Mouse (Mus musculus) C2C12 (cell line): ENCODE measurements around the gene Ccnd3. TPM values are rescaled to one million over a fixed set of nuclear protein-coding genes. Genes with fewer than 3 reads are reported as not detected.
A peak's percentile ranks its signal among the peaks of the same experiment; 100 is the strongest.

ENCODE experiments used
- H3K27me3 ChIP-seq: one replicate; pipeline ENCODE4 v1.6.1; 2011; ENCODE audit not compliant: control insufficient read depth, insufficient read depth, insufficient read length
- H3K36me3 ChIP-seq: one replicate; pipeline ENCODE4 v1.6.1; 2011; ENCODE audit not compliant: control insufficient read depth, insufficient read depth
- H3K4me3 ChIP-seq: one replicate; pipeline ENCODE4 v1.5.1; 2011; ENCODE audit warnings: mild to moderate bottlenecking, control low read depth; ENCODE audit not compliant: poor library complexity, insufficient read depth, severe bottlenecking
- H3K79me2 ChIP-seq: one replicate; pipeline ENCODE4 v1.6.1; 2011; ENCODE audit not compliant: control insufficient read depth, insufficient read depth
- H3K79me3 ChIP-seq: one replicate; pipeline ENCODE4 v1.6.1; 2011; ENCODE audit warnings: low read depth, control low read depth
- H3ac ChIP-seq: one replicate; pipeline ENCODE3; 2011; ENCODE audit warnings: low read depth; ENCODE audit not compliant: control insufficient read depth, insufficient read length
- CEBPB ChIP-seq: IDR thresholded peaks from one replicate; pipeline ENCODE4 v1.6.1; 2011; ENCODE audit warnings: low read depth, mild to moderate bottlenecking, control low read depth, moderate library complexity
- CTCF ChIP-seq: IDR thresholded peaks from one replicate; pipeline ENCODE4 v1.5.1; 2011; ENCODE audit not compliant: control insufficient read depth, insufficient read depth, insufficient read length
- FOSL1 ChIP-seq: IDR thresholded peaks from one replicate; pipeline ENCODE4 v1.8.0; 2011; ENCODE audit warnings: mild to moderate bottlenecking, low read length; ENCODE audit not compliant: poor library complexity, insufficient read depth, severe bottlenecking
- MAX ChIP-seq: IDR thresholded peaks from one replicate; pipeline ENCODE4 v1.6.1; 2011; ENCODE audit warnings: mild to moderate bottlenecking, control low read depth
- MYOD1 ChIP-seq: IDR thresholded peaks from one replicate; pipeline ENCODE4 v1.6.1; 2011; ENCODE audit warnings: low read depth; ENCODE audit not compliant: control insufficient read depth, insufficient read length
- MYOG ChIP-seq: IDR thresholded peaks from one replicate; pipeline ENCODE4 v1.6.1; 2011; ENCODE audit not compliant: control insufficient read depth, insufficient read length; ENCODE audit errors: extremely low read depth
- USF1 ChIP-seq: IDR thresholded peaks from one replicate; pipeline ENCODE4 v1.6.1; 2011; ENCODE audit warnings: low read depth, mild to moderate bottlenecking, control low read depth, moderate library complexity
- polyA plus RNA-seq: library from polyadenylated mRNA; unstranded; fragments of >200 nt; fragmentation: generic; extraction: Trizol; gene quantifications from one replicate; pipeline ENCODE4 v1.2.1, GENCODE M21; 2012; ENCODE audit warnings: missing spikeins

The Ccnd3 gene
- polyA plus RNA-seq, 1 experiment: 217 TPM

DNA sequence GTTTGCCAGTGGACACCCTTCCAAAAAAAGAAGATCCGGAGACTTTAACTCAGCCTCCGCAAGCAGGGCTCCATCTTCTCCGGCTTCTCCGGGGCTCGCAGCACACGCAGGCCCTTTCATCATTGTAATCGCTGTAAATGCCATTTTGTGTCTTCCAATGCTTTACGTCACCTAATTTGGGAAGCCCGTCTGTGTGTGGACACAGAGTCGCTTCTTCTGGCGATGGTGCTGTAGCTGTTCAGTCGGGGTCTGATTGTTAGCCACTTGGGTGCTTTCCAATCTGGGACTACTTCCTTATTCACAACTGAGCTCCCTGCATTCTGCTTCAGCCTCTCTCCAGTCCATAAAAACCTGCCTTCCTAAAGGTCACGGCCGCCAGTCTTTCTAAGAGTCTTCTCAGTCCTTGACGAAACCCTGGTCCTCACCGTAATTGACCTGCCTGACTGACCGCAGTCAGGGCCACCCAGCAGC lies 41.0 kb downstream of the Ccnd3 start:
- no peaks in the 10 kb centered on the region for H3K36me3 ChIP-seq
- no peak for TF ChIP-seq FOSL1
- TF ChIP-seq CEBPB: no peak
- TF ChIP-seq MYOD1: no peak
- TF ChIP-seq MAX: no peak
- TF ChIP-seq MYOG: no peak
- no peak for TF ChIP-seq CTCF
- TF ChIP-seq USF1: no peak
- no peak overlapping the region for H3K4me3 ChIP-seq
- no peak overlapping the region for H3ac ChIP-seq
- H3K79me3 ChIP-seq: no peaks in the 10 kb centered on the region
- no peaks in the 10 kb centered on the region for H3K79me2 ChIP-seq
- no peaks in the 10 kb centered on the region for H3K27me3 ChIP-seq

DNA sequence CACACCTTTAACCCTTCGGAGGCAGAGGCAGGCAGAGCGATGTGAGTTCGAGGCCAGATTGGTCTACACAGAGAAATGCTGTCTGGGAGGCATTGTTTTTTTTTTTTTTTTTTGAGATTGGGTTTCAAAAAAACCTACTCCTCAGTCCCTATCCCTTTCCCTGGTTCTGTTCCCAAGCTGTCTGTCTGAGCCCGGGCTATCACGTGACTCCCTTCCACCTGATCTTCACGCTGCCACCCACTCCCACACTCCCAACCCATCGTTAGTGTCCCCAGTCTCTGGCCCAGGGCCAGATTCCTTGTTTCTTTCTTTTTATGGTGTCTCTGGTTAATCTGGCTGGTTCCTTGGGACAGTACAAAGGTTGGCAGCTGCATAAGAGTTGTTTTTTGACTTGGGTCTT lies 46.2 kb downstream of the Ccnd3 start:
- Histone ChIP-seq H3K79me2 (no peaks in the 10 kb centered on the region), H3K27me3 (no peaks in the 10 kb centered on the region), H3K36me3 (no peaks in the 10 kb centered on the region), H3ac (no peak overlapping the region), H3K4me3 (no peak overlapping the region), H3K79me3 (no peaks in the 10 kb centered on the region)
- TF ChIP-seq MYOD1 (no peak), USF1 (peak; percentile 18), CTCF (no peak), CEBPB (no peak), MAX (no peak)

DNA sequence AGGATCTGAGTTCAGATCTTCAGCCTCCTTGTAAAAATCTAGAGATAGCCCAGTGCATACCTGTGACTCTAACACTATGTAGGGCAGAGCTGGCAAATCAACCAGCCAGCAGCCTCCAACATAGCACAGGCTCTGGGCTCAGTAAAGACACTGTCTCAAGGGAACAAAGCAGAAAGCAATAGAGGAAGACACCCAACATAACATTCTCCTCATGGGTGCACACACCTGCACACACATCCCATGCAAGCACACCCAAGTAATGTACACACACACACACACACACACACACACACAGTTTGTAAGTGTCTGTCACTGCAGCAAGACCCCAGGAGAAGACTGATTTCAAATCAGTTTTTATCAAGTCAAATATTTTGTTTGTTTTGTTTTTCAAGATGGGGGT lies 48.1 kb downstream of the Ccnd3 start:
- H3K36me3 ChIP-seq: no peaks in the 10 kb centered on the region
- H3K27me3 ChIP-seq: no peaks in the 10 kb centered on the region
- no peak overlapping the region for H3K4me3 ChIP-seq
- H3K79me3 ChIP-seq: no peaks in the 10 kb centered on the region
- no peak overlapping the region for H3ac ChIP-seq
- TF ChIP-seq CTCF (no peak), MAX (no peak), MYOD1 (no peak), CEBPB (no peak), FOSL1 (no peak), MYOG (no peak), USF1 (no peak)
- no peaks in the 10 kb centered on the region for H3K79me2 ChIP-seq

DNA sequence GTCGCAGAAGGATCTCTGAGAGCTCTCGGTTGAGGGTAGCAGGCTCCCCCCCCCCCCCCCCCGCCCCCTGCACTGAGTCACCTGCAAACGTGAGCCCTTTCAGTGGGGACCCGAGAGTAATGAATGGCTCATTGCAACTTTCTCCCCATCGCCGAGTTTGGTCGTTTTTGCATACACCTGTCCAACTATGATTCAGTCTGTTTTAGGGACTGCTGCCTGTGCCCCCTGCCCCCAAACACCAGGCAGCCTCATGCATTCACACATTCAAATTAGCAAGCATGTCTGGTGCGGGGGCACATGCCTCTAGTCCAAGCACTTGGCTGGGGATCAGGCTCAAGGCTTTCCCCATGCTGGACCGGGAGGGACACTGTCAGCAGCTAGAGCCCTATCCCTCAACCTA lies 49.8 kb downstream of the Ccnd3 start:
- TF ChIP-seq CEBPB (no peak), MAX (no peak), FOSL1 (no peak), MYOG (no peak), USF1 (no peak), CTCF (no peak), MYOD1 (no peak)
- Histone ChIP-seq H3ac (no peak overlapping the region), H3K79me2 (no peaks in the 10 kb centered on the region), H3K79me3 (no peaks in the 10 kb centered on the region), H3K27me3 (no peaks in the 10 kb centered on the region), H3K4me3 (no peak overlapping the region), H3K36me3 (no peaks in the 10 kb centered on the region)

DNA sequence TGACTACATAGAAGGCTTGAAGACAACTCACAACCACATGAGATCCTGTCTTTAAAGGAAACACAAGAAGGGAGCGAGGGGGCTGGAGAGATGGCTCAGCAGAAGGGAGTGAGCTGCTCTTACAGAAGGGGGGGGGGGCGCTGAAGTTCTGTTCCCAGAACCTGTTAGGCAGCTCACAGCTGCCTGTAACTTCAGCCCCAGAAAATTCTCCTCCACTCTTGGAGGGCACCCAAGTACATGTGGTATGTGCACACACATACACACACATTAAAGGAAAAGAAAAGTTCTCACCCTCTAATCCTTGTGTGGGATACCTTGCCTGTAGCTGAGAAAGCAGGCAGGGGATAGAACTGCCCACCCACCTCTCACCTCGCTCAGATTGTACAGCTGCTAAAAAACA lies 52.3 kb downstream of the Ccnd3 start:
- Histone ChIP-seq H3ac (no peak overlapping the region), H3K79me3 (no peaks in the 10 kb centered on the region), H3K79me2 (no peaks in the 10 kb centered on the region), H3K27me3 (no peaks in the 10 kb centered on the region), H3K36me3 (no peaks in the 10 kb centered on the region), H3K4me3 (no peak overlapping the region)
- TF ChIP-seq CTCF (no peak), USF1 (no peak), CEBPB (no peak), FOSL1 (no peak), MYOD1 (no peak), MAX (no peak), MYOG (no peak)

DNA sequence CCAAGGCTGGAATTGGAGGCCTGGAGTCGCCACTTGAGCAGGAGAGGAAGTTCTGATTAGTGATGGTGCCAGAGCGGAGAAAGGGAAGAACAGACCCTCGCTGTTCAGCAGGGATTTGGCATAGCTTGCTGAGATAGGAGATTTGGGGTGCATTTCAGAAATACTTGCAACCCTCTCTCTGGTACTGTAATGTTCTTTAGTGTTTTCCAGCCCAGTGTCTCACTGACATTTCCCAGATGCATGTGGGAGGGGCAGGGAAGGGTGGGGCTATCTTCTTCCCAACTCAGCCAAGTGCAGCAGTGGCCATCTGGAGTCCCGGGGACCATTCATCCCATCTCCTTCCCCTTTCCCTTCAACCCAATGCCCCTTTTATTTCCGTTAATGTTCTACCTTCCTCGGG lies 54.9 kb downstream of the Ccnd3 start:
- TF ChIP-seq CEBPB: no peak
- TF ChIP-seq MYOG: no peak
- no peak for TF ChIP-seq MYOD1
- no peak for TF ChIP-seq MAX
- TF ChIP-seq USF1: no peak
- TF ChIP-seq FOSL1: no peak
- TF ChIP-seq CTCF: no peak
- Histone ChIP-seq H3K36me3 (no peaks in the 10 kb centered on the region), H3K27me3 (no peaks in the 10 kb centered on the region)

More for the DNA sequence above, 54.9 kb downstream of the Ccnd3 start:
- Histone ChIP-seq H3K79me2 (no peaks in the 10 kb centered on the region), H3K4me3 (no peak overlapping the region), H3ac (no peak overlapping the region), H3K79me3 (no peaks in the 10 kb centered on the region)
